Mouse (Mus musculus): ENCODE data around the gene Sec14l2.

DNA sequence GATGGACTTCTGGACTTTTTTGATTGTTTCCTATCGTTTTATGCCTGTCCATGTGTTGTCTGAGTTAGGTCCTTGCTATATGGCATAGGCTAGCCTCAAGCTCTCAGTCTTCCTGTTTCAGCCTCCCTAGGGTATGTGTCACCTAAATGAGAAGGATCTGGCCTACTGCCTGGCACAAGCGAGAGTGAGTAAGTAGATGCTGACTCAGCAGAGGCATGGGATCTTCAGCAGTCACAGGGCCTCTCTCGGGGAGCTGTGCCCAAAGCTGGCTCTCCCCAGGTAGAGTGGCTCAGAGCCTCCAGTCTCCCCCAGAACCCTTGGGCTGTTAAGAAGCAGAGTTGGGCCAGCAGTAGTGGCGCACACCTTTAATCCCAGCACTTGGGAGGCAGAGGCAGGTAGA, 19.1 kb upstream of the Sec14l2 start:
- no peak for TF ChIP-seq CTCF (IDR thresholded peaks at IDR 0.05; ENCODE audit: borderline replicate concordance, insufficient read depth, low read depth, low read length)
- no peak for TF ChIP-seq POLR2A (IDR thresholded peaks at IDR 0.05; ENCODE audit: borderline replicate concordance, insufficient read depth, low read length)

All from cerebellum, adult 2 months (tissue).